Mouse (Mus musculus) ovary, postnatal 36 days (tissue): ENCODE measurements around the gene Gm10644.

Experiments used
- DNase-seq: peaks from one replicate; pipeline ENCODE4 v3.0.0; 2022; ENCODE audit warnings: low spot score, mixed read lengths

Gene Gm10644

GRCm38 (mm10) chr8:83934994-83935393 lies 20.0 kb downstream of the Gm10644 start:
- DNase-seq, result no peak

DNA sequence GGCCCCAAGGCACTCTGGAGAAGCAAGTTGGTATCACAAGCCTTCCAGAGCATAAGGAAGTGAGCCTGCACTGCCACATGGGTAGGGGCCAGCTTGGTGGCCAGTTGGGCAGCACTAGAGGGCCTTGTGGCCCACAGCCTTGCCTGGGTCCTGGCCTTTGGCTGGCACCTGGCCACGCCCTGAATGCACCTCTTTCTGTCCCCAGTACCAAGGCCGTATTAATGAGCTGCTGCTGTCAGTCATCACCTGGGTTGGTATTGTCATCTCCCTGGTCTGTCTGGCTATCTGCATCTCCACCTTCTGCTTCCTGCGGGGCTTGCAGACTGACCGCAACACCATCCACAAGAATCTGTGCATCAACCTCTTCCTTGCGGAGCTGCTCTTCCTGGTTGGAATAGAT lies 20.8 kb downstream of the Gm10644 start:
- DNase-seq, result no peak

DNA sequence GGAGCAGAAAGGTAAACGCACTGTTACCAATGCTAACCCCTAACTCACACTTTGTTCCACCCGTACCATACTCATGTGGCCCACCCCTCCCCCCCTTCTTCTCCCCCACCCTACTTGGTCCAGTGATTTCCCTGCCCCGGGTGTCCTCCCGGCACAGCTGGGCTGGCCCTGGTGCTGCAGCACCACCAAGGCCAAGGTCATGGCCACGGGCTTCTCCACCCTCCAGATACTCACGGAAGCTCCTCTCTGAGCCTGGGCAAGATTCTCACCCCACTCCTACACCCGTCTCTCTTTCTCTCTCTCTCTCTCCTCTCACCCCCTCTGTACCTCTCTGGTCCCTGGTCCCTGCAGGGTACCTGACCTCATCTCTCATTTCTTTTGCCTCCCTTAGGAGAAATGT lies 28.7 kb downstream of the Gm10644 start:
- DNase-seq, result peak; percentile 74

DNA sequence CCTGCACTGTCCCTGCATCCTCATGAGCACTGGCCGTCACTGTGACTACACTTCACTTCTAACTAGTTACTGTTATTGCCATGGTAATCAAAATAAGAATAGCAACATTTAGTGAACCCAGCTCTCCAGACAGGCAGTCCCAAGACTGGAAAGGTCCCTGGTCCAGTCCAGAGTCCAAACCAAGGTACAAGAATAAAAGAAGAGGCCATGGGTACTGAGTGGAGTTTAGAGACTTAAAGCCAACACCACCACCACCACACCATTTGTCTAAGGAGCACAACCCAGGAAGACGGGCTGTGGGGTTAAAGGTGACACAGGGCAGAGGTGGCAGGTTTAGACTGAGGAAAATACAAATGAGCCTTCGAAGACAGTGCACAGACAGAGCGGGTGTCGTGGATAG lies 30.4 kb downstream of the Gm10644 start:
- no peak for DNase-seq

DNA sequence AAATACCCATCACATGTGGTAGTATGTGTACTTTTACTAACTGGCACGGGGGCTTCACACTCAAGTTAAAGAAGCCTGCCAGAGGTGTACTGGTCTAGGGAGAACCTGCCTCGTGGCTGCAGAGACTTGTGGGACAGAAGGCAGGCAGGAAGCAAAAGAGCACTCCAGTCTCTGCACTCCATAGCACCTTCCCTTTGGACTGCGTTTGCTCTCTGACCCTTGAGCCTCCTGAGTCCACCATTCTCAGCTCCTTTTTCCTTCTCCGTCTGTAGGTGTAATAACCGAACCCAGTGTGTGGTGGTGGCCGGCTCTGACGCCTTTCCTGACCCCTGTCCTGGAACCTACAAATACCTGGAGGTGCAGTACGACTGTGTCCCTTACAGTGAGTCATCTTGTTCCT lies 32.3 kb downstream of the Gm10644 start:
- DNase-seq, result no peak

DNA sequence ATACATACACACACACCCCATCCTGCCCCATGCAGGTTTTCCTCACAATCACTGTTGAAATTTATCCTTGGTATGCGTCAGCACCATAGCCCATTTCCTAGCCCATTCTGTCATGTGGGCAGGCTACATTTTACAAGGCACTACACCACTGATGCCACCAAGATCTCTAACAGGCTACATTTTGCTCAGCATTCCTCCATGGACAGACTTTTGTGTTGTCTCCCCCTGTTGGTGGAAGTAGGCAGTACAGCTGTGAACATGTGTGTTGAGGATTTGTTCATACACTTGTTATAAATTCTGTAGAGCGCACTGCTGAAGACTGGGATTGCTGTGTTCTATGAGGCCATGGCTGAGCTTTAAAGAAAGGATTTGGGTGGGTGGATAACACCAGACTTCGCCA lies 33.4 kb downstream of the Gm10644 start:
- peak; percentile 58 for DNase-seq

GRCm38 (mm10) chr8:83917566-83917965 lies 37.4 kb downstream of the Gm10644 start:
- peak; percentile 57 for DNase-seq

DNA sequence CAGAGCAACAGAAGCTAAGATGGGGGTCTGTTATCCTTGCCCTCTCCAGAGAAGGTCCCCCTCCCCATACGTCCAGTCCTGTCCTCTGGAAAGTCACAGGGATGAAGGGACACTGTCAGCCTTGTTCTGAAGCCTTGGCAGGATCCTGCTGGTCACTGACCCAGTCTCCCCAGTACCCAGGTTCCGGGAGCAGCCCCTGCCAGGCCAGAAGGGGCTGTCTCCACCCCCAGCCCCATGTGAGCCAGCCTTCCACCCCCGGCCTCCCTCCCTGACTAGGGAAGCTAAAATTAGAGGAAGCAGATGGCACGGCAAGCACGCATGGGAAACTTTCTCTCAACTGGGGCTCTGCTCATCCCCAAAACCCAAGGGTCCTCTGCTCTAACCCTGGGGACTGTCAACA lies 39.0 kb downstream of the Gm10644 start:
- no peak for DNase-seq

DNA sequence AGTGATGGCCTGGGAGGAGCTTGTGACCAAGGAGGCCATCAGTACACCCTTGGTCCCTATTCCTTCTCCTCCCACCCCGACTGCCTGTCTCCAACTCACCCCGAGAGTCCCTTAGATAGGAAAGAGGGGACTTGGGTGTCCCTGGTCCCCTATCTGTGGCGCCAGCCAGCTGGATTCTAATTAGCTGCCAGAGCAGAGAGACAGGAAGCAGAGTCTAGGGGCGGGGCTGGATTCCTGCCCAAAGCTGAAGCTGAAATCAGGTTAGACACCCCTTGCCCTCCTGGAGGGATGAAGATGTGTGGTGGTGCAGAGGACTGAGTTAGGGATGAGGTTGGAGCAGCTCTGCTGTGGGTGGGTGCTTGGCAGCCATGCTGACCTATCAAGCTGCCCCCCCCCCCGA lies 40.1 kb downstream of the Gm10644 start:
- DNase-seq, result no peak

DNA sequence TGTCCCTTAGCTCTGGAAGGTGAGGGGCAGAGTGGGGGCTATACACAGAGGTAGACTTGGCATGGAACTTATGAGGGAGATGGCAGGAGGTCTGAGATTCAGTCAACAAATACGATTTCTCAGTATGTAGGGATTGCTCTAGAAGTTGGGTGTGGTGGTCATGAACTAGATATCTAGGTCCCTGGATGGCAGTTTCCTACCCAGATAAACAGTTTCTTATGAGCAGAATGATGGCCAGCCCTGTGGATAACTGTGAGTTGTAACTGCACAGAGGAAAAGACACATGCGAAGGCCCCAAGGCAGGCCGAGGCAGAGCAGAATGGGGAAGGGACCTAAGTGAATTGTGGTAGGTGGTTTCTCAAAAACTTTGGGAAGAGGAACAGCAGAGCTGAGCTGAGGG lies 40.8 kb downstream of the Gm10644 start:
- DNase-seq, result no peak

- DNase-seq, result no peak
Observed at GRCm38 (mm10) chr8:83911809-83912731, 42.9 kb downstream of the Gm10644 start.

DNA sequence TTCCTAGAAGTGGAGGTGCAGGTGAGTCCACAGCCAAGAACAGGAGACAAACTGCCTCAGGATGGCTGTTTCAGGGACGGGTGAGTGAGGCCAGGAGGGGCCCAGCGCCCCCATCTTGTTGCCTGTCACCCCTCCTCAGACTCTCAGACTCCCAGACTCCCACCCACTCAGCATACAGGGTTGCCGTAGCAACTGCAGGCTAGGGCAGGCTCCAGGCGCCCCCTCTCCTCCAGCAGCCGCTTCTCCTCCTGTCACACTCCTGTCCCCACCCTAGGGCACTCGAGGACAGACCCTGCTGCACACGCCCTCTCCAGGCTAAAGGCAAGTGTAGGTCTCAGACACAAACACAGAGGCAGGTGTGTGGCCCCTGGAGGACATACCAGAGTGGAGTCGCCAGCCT lies 45.7 kb downstream of the Gm10644 start:
- no peak for DNase-seq

GRCm38 (mm10) chr8:83908583-83908982 lies 46.4 kb downstream of the Gm10644 start:
- DNase-seq, result no peak

DNA sequence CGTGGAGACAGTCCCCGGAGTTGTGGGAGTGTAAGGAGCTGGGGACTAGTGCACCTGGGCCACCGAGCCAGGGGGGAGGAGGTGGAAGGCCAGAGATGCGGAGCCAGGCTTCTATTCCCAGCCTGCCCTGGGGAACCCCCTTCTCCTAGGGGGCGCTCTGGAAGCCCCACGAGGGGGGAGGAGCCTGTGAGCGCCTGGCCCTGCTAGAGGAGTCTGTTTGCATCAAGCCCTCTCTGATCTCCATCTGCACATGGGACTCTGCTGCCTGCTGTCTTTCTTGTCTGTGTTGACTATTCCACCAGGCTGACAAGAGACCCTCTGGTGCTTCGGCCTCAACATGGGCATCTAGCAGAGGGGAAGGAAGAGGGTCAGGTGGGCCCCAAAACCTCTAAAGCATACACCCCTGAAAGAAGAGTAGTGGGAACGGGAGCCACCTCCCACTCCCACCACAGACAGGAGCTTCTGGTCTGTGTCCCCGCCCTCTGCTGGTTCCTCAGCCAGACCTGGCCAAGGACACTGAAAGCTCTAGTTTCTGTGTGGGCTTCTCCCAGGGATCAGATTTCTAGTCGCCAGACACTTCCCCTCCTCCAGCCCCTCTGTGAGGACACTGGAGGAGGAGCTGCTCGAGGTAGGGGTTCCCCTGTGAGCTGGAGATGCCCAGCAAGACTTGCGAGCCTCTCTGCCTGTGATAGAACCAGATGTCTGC lies 51.9 kb downstream of the Gm10644 start:
- peak; percentile 61 for DNase-seq

DNA sequence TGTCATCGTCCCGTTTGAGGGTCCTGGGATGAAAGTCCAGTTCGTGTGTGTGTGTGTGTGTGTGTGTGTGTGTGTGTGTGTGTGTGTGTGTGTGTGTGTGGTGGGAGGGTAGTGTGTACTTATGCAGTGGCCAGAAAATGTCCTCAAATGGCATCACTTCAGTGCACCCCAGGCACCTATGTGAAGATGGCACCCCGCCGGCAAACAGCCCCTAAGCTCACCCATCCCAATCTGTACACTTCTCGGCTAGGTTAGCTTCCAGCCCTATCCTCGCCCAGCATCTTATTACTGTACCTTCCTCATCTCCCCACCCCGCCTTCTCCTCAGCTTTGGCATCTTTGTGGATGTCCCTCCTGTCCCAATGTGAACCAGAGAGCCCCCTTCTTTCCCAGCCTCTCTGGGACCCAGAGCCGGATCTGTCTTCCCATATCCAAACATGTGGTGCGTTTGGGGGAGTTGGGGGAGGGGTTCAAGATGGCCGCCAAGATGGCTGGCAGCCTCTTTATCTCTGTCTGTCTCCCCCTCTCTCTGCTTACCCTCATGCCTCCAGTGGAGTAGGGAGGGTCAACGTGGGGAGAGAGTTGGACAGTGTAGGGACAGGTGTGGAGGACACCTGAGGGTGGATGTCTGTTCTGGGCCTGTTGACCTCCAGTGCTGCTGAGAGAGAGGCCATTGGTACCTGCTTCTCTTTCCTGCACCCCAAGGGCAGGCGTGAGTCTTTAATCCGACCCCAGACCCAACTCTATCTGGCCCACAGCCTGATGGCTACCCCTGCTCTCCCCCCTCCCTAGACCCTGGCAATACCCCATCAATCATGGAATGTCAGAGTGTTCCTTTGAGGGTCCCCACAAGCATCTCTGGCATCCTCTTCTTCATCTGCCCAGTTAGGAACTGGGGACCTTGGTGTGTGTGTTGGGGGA lies 53.2 kb downstream of the Gm10644 start:
- no peak for DNase-seq

DNA sequence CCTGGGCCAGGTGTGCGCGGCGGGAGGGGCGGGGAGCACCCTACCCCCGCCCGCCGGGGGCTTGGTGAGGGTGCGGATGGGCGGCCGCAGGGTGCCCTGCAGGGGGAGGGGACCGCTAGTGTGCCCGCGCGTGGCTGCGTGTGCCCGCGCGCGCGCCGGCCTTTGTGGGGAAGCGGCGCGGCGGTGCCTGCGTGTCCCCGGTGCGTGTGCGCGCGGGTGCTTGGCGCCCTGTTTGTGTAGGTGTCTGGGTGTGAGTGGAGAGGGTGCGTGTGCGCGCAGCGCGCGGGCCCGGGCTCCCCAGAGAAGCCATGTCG lies 54.1 kb downstream of the Gm10644 start:
- DNase-seq, result no peak

DNA sequence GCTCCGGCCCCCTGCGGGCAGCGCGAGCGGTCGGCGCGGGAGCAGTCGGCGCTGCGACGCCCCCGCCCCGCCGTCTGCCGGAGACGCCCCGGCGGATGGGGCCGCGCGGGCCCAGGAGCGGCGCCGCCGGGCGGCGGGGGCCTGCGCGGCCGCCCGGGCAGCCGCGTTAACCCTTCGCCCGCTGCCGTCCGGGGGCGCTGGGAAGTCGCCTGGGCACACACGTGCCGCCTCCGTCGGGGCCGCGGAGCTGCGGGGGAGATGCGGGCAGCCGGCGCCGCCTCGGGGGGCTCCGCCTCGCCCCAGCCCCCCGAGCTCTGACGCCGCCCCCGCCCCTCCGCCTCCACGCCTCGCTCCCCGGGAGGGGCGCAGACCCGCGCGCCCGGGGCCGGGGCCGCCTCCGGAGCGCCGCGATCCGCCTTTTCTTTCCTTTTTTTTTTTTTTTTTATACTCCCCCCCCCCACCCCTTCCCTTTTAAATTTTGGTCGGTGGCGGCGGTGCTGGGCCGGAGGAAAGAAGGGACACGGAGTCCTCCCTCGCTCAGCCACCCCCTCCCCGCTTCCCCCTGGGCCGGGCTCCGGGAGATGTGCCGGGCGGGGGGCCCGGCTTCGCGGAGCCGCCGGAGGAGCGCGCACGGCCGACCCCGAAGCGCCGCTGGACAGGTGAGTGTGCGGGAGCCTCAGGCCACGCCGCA lies 54.6 kb downstream of the Gm10644 start:
- DNase-seq, result no peak

DNA sequence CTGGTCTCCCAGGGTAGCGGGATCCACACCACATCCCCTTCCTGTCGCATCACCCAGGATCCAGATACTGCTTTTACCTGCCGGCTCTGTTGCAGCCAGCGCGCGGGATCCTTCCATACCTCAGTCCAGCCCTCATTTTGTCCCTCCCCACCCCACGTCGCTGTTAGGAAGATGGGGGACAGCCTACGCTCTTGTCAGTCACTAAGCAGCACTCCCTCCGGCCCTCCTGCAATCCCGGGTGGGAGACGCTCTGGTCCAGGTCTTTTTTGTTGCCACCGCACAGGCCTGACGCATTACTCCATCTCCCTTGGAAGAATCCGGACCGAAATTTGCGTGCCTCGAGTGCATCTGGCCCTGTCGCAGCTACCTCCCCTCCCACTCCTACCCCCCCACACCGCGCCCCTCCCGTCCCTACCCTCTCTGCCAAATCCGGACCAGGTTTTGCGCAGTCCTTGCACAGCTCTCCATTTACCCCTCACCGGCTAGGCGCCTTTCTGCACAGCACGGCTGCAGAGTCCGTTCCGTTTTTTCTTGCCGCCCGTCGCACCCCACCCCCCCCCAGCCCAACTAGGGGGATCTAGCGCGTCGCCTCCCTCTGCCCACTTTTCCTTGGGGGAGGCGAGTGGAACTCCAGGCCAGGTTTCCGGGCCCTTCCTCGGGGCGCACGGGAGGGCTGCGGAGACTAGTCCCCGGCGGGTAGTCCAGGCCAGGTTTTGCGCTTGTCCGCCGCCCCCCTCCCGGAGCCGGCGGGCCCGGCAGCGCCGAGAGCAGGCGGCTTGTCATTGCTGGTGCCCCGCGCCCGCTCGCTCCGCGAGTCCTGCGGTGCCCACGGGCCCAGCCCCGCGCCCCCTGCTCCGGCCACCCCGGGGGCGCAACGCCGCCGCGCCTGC lies 55.4 kb downstream of the Gm10644 start, which contains the start of gene Adgrl1:
Gene Adgrl1, plus strand, starts transcription at position 743 of the 890 bp plus-strand sequence.
- peak; percentile 91 for DNase-seq

DNA sequence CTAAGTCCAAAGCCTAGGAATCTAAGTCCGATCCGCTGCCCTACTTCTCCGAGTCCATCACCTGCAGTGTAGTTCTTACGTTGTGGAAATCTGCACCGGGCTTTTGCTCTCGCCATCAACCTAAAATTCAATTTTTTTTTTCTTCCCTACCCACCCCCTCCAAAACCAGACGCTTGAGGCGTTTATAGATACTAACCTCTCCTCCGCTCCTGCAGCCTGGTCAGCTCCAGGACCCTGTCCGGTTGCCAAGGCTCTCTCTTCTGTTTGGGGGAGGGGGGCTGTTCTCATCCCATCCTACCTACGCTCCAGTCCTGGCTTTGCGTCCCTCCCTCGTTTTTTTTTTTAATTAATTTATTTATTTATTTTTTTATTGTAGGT lies 56.0 kb downstream of the Gm10644 start:
- no peak for DNase-seq

GRCm38 (mm10) chr8:83898456-83898855 lies 56.5 kb downstream of the Gm10644 start:
- DNase-seq, result no peak

DNA sequence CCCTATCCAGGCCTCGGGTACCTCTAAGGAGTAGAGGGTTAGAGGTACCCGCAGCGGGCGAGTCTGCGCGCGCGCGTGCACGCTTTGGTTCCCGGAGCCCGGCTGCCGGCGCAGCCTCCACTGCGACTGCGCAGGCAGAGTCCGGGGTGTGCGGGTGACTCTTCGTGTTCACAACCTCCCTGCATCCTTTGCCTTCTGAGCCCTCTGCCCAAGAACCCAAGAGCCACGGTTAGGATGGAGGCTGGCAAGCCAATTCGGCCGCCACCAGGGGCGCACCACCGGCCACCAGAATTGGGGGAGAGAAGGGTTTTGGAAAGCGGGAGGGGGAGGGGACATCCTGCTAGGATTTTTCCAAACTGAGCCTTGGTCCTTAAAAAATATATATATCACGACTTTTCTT lies 57.8 kb downstream of the Gm10644 start:
- DNase-seq, result peak; percentile 64
